Mouse (Mus musculus): ENCODE measurements at regions not wholly inside any gene's neighbourhood (a gene's known extent, or its start where the extent isn't known, plus 50 kb on each side); places are given as distances from the start of the nearest gene placed in this dataset.

GRCm38 (mm10) chr2:124895002-124895401 lies 172.9 kb upstream of the Slc24a5 start:
- TF ChIP-seq CTCF (IDR thresholded peaks at IDR 0.05; ENCODE audit: borderline replicate concordance, control insufficient read depth, extremely low read depth, insufficient read depth, low read length, poor library complexity), result no peak
- no peak for TF ChIP-seq POLR2A (IDR thresholded peaks at IDR 0.05; ENCODE audit: control insufficient read depth, extremely low read depth, insufficient read depth, low read length, poor library complexity)
